In genomic region chr15:4503366-4503765, GRCm38 (mm10) we compare ENCODE assay signal across 35 mouse cellular contexts.
"Had no signal": no experiment of that assay in that cellular context is flagged by ENCODE, and none has a peak within 500 bp of the region (broad histone marks: within the 10 kb centered on the region; RNA-seq: fewer than 3 reads in every experiment).

No protein-coding gene starts in this region.

- H3K4me1 ChIP-seq: heart, embryonic 10.5 days; heart, embryonic 12.5 days; heart, embryonic 13.5 days; heart, embryonic 15.5 days; hindbrain, embryonic 10.5 days; hindbrain, embryonic 12.5 days; hindbrain, embryonic 13.5 days; hindbrain, embryonic 15.5 days; intestine, embryonic 15.5 days; kidney, embryonic 15.5 days had no signal

- H3K27ac ChIP-seq: heart, embryonic 10.5 days; heart, embryonic 13.5 days; heart, embryonic 15.5 days; hindbrain, embryonic 10.5 days; hindbrain, embryonic 12.5 days; hindbrain, embryonic 13.5 days; hindbrain, embryonic 14.5 days; hindbrain, embryonic 15.5 days; hindbrain, postnatal 0 days; intestine, embryonic 15.5 days; kidney, embryonic 15.5 days; kidney, postnatal 0 days; left cerebral cortex, adult 2 months had no signal

- H3K27me3 ChIP-seq: heart, embryonic 12.5 days; heart, embryonic 13.5 days; heart, embryonic 15.5 days; hindbrain, embryonic 12.5 days; hindbrain, embryonic 13.5 days; hindbrain, embryonic 15.5 days; intestine, embryonic 15.5 days; kidney, embryonic 15.5 days had no signal

- H3K9me3 ChIP-seq: heart, embryonic 10.5 days; heart, embryonic 12.5 days; heart, embryonic 13.5 days; heart, embryonic 15.5 days; hindbrain, embryonic 10.5 days; hindbrain, embryonic 12.5 days; hindbrain, embryonic 13.5 days; hindbrain, embryonic 15.5 days; intestine, embryonic 15.5 days; kidney, embryonic 15.5 days had no signal

- ATAC-seq: hindbrain, embryonic 16.5 days; hindbrain, postnatal 0 days; inflammation-experienced regulatory T-cells, adult 6 months; intestine, embryonic 15.5 days; intestine, embryonic 16.5 days; intestine, postnatal 0 days had no signal

- H3K9ac ChIP-seq: heart, embryonic 12.5 days; heart, embryonic 13.5 days; heart, embryonic 15.5 days; hindbrain, embryonic 12.5 days; hindbrain, embryonic 13.5 days; hindbrain, embryonic 14.5 days; hindbrain, embryonic 15.5 days; intestine, embryonic 15.5 days; kidney, embryonic 15.5 days had no signal

- DNase-seq: heart, postnatal 10 days; heart, postnatal 14 days; heart, postnatal 36 days; heart, postnatal 4 days; kidney, adult 11 months; kidney, adult 18-20 months; kidney, adult 2 months; kidney, adult 8-10 months; kidney, adult 9 months; kidney, postnatal 10 days; kidney, postnatal 14 days; kidney, postnatal 25 days; kidney, postnatal 36 days; kidney, postnatal 4 days; layer of hippocampus, adult 9-11 months; layer of hippocampus, postnatal 36 days had no signal

- H3K36me3 ChIP-seq: heart, embryonic 10.5 days; heart, embryonic 12.5 days; heart, embryonic 13.5 days; heart, embryonic 15.5 days; hindbrain, embryonic 10.5 days; hindbrain, embryonic 12.5 days; hindbrain, embryonic 13.5 days; hindbrain, embryonic 15.5 days; intestine, embryonic 15.5 days; kidney, embryonic 15.5 days had no signal

- H3K4me2 ChIP-seq: heart, embryonic 11.5 days; heart, embryonic 12.5 days; heart, embryonic 13.5 days; heart, embryonic 15.5 days; hindbrain, embryonic 12.5 days; hindbrain, embryonic 13.5 days; hindbrain, embryonic 14.5 days; hindbrain, embryonic 15.5 days; intestine, embryonic 15.5 days; kidney, embryonic 15.5 days had no signal

- H3K4me3 ChIP-seq: heart, embryonic 10.5 days; heart, embryonic 12.5 days; heart, embryonic 13.5 days; heart, embryonic 15.5 days; hindbrain, embryonic 10.5 days; hindbrain, embryonic 12.5 days; hindbrain, embryonic 13.5 days; hindbrain, embryonic 15.5 days; intestine, embryonic 15.5 days; kidney, embryonic 15.5 days; left cerebral cortex, adult 2 months had no signal
